ENCODE assay signal across 17 mouse cellular contexts in the genomic region with DNA sequence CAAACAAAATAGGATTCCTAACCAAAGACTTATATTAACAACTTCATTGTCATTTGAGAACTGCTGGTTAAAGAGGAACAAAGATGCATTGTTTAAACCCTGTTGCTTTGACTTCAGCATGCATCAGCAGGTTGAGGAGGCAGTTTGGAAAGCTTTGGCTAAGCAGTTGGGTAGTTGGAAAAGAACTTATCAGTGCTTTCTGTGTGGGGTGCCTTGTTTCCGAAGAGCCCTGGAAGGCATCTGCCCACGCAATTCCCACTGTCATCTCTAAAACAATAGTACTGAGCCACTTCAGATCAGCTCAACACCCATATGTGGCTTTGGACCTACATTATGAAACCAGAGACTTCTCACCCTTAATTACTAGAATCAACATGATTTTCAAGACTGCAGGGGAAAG.
"Had no signal": no experiment of that assay in that cellular context is flagged by ENCODE, and none has a peak within 500 bp of the region (broad histone marks: within the 10 kb centered on the region; RNA-seq: fewer than 3 reads in every experiment).

No protein-coding gene starts in this region.

- H3K4me3 ChIP-seq: layer of hippocampus, adult 2 months; left cerebral cortex, adult 2 months had no signal

- ATAC-seq: liver, postnatal 0 days; lung, postnatal 0 days had no signal

- H3K9ac ChIP-seq: liver, embryonic 14.5 days; liver, postnatal 0 days; lung, embryonic 14.5 days had no signal

- H3K4me2 ChIP-seq: liver, embryonic 11.5 days; lung, embryonic 14.5 days had no signal

- H3K27ac ChIP-seq: kidney, postnatal 0 days; layer of hippocampus, adult 2 months; left cerebral cortex, adult 2 months; liver, embryonic 14.5 days; macrophage had no signal

- DNase-seq: kidney, adult 2 months; kidney, postnatal 25 days; layer of hippocampus, postnatal 36 days; liver, postnatal 0 days; lung, embryonic 14.5 days; midbrain, embryonic 14.5 days; right cerebral cortex, postnatal 25 days; spleen, adult 18-20 months; thymus, adult 18-20 months; thymus, postnatal 36 days had no signal
